Mouse (Mus musculus): ENCODE data around the gene Cacna2d2.

DNA sequence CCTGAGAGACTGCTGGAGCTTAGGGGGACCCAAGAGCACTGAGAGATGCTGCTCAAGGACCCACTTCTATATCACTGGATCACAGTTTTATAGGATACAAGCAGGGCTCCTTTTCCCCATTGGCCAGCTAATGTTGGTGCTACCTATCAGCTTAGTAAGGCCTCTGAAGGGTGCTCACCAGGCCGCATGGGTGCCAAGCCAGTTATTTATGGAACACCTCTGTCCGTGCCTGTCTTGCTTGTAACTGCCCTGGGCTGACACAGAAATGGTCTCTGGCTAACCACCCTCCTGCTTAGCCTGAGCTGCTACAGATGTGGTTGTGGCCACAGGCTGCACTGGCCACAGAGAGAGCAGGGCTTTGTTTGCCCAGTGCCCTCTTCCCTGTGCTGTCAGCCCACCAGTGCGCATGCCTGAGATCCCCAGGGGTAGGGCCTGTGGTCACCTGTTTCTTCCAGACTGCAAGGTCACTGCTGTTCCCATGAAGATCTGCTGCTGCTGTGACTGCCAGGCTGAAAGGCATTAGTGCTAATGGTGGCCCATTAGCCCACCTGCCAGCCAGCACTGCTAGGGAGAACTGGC, 101.4 kb downstream of the Cacna2d2 start:
- TF ChIP-seq CTCF (IDR thresholded peaks at IDR 0.05; ENCODE audit: control insufficient read depth, insufficient read depth, insufficient replicate concordance, low read depth, low read length) (no peak), POLR2A (IDR thresholded peaks at IDR 0.05; ENCODE audit: control insufficient read depth, low read depth, low read length) (no peak)
